Mouse (Mus musculus): Measurements from ENCODE around the gene Tmem163. TPM values are rescaled to one million over a fixed set of nuclear protein-coding genes. Genes with fewer than 3 reads are reported as not detected.

Gene Tmem163
- total and polyA plus RNA-seq, 2 experiments = 0.09 to 0.35 TPM

GRCm38 (mm10) chr1:127482911-127483310 lies 196.4 kb downstream of the Tmem163 start:
- Histone ChIP-seq H3K27me3 (ENCODE audit: control insufficient read depth, insufficient read depth, low read length) (no peaks in the 10 kb centered on the region), H3K27ac (replicated peaks; ENCODE audit: insufficient read depth, low read depth, low read length) (no peak overlapping the region), H3K4me3 (ENCODE audit: insufficient read depth, low read depth, low read length) (no peak overlapping the region), H3K36me3 (ENCODE audit: control insufficient read depth, insufficient read depth, low read length) (no peaks in the 10 kb centered on the region; the same call in 1 of the 2 replicates), H3K9ac (ENCODE audit: low read depth, low read length) (no peak overlapping the region), H3K4me1 (ENCODE audit: control insufficient read depth, insufficient read depth, low read length) (no peaks in the 10 kb centered on the region), H3K79me2 (ENCODE audit: control insufficient read depth, insufficient read depth, low read length) (no peaks in the 10 kb centered on the region)
- 73% methylated on average over 10 of the region's 10 CpGs for WGBS
- no peak for TF ChIP-seq POLR2A (IDR thresholded peaks at IDR 0.05; ENCODE audit: extremely low read depth, insufficient read depth, low read length)
- TF ChIP-seq CTCF (IDR thresholded peaks at IDR 0.05; ENCODE audit: low read depth, low read length) = no peak
- DNase-seq (ENCODE audit: extremely low read depth, low read depth, low spot score) = no peak

- TF ChIP-seq POLR2A (IDR thresholded peaks at IDR 0.05; ENCODE audit: extremely low read depth, insufficient read depth, low read length) = no peak
- TF ChIP-seq CTCF (IDR thresholded peaks at IDR 0.05; ENCODE audit: low read depth, low read length) = no peak
- Histone ChIP-seq H3K27ac (replicated peaks; ENCODE audit: insufficient read depth, low read depth, low read length) (no peak overlapping the region), H3K27me3 (ENCODE audit: control insufficient read depth, insufficient read depth, low read length) (no peaks in the 10 kb centered on the region), H3K36me3 (ENCODE audit: control insufficient read depth, insufficient read depth, low read length) (no peaks in the 10 kb centered on the region; the same call in 1 of the 2 replicates), H3K79me2 (ENCODE audit: control insufficient read depth, insufficient read depth, low read length) (no peaks in the 10 kb centered on the region), H3K9ac (ENCODE audit: low read depth, low read length) (no peak overlapping the region), H3K4me1 (ENCODE audit: control insufficient read depth, insufficient read depth, low read length) (no peaks in the 10 kb centered on the region), H3K4me3 (ENCODE audit: insufficient read depth, low read depth, low read length) (no peak overlapping the region)
- DNase-seq (ENCODE audit: extremely low read depth, low read depth, low spot score) = no peak
- WGBS = 99% methylated on average over 5 of the region's 5 CpGs
Observed at GRCm38 (mm10) chr1:127475756-127476155, 203.6 kb downstream of the Tmem163 start.

- H3K9ac ChIP-seq (ENCODE audit: low read depth, low read length) = no peak overlapping the region
- WGBS = 77% methylated on average over 4 of the region's 4 CpGs
- no peaks in the 10 kb centered on the region for H3K27me3 ChIP-seq (ENCODE audit: control insufficient read depth, insufficient read depth, low read length)
- no peak overlapping the region for H3K27ac ChIP-seq (replicated peaks; ENCODE audit: insufficient read depth, low read depth, low read length)
- H3K79me2 ChIP-seq (ENCODE audit: control insufficient read depth, insufficient read depth, low read length) = no peaks in the 10 kb centered on the region
- H3K4me1 ChIP-seq (ENCODE audit: control insufficient read depth, insufficient read depth, low read length) = no peaks in the 10 kb centered on the region
- H3K4me3 ChIP-seq (ENCODE audit: insufficient read depth, low read depth, low read length) = no peak overlapping the region
- DNase-seq (ENCODE audit: extremely low read depth, low read depth, low spot score) = no peak
- TF ChIP-seq POLR2A (IDR thresholded peaks at IDR 0.05; ENCODE audit: extremely low read depth, insufficient read depth, low read length) (no peak), CTCF (IDR thresholded peaks at IDR 0.05; ENCODE audit: low read depth, low read length) (no peak)
- H3K36me3 ChIP-seq (ENCODE audit: control insufficient read depth, insufficient read depth, low read length) = no peaks in the 10 kb centered on the region; the same call in 1 of the 2 replicates
Observed at GRCm38 (mm10) chr1:127470175-127470574, 209.2 kb downstream of the Tmem163 start.

- TF ChIP-seq POLR2A (IDR thresholded peaks at IDR 0.05; ENCODE audit: extremely low read depth, insufficient read depth, low read length) (no peak), CTCF (IDR thresholded peaks at IDR 0.05; ENCODE audit: low read depth, low read length) (no peak)
- no peak overlapping the region for H3K4me3 ChIP-seq (ENCODE audit: insufficient read depth, low read depth, low read length)
- H3K27me3 ChIP-seq (ENCODE audit: control insufficient read depth, insufficient read depth, low read length) = no peaks in the 10 kb centered on the region
- H3K27ac ChIP-seq (replicated peaks; ENCODE audit: insufficient read depth, low read depth, low read length) = no peak overlapping the region
- H3K79me2 ChIP-seq (ENCODE audit: control insufficient read depth, insufficient read depth, low read length) = no peaks in the 10 kb centered on the region
- no peaks in the 10 kb centered on the region; the same call in 1 of the 2 replicates for H3K36me3 ChIP-seq (ENCODE audit: control insufficient read depth, insufficient read depth, low read length)
- H3K9ac ChIP-seq (ENCODE audit: low read depth, low read length) = no peak overlapping the region
- H3K4me1 ChIP-seq (ENCODE audit: control insufficient read depth, insufficient read depth, low read length) = no peaks in the 10 kb centered on the region
- no peak for DNase-seq (ENCODE audit: extremely low read depth, low read depth, low spot score)
- 99% methylated on average over 5 of the region's 5 CpGs for WGBS
Observed at GRCm38 (mm10) chr1:127467238-127467637, 212.1 kb downstream of the Tmem163 start.

GRCm38 (mm10) chr1:127465292-127465691 lies 214.1 kb downstream of the Tmem163 start:
- DNase-seq (ENCODE audit: extremely low read depth, low read depth, low spot score) = no peak
- 70% methylated on average over 6 of the region's 6 CpGs for WGBS
- H3K4me1 ChIP-seq (ENCODE audit: control insufficient read depth, insufficient read depth, low read length) = no peaks in the 10 kb centered on the region

GRCm38 (mm10) chr1:127464041-127464440 lies 215.3 kb downstream of the Tmem163 start:
- Histone ChIP-seq H3K9ac (ENCODE audit: low read depth, low read length) (no peak overlapping the region), H3K27me3 (ENCODE audit: control insufficient read depth, insufficient read depth, low read length) (no peaks in the 10 kb centered on the region), H3K27ac (replicated peaks; ENCODE audit: insufficient read depth, low read depth, low read length) (no peak overlapping the region), H3K4me1 (ENCODE audit: control insufficient read depth, insufficient read depth, low read length) (no peaks in the 10 kb centered on the region), H3K36me3 (ENCODE audit: control insufficient read depth, insufficient read depth, low read length) (no peaks in the 10 kb centered on the region), H3K79me2 (ENCODE audit: control insufficient read depth, insufficient read depth, low read length) (no peaks in the 10 kb centered on the region), H3K4me3 (ENCODE audit: insufficient read depth, low read depth, low read length) (no peak overlapping the region)
- DNase-seq (ENCODE audit: extremely low read depth, low read depth, low spot score) = no peak
- TF ChIP-seq CTCF (IDR thresholded peaks at IDR 0.05; ENCODE audit: low read depth, low read length) = no peak
- TF ChIP-seq POLR2A (IDR thresholded peaks at IDR 0.05; ENCODE audit: extremely low read depth, insufficient read depth, low read length) = no peak
- 88% methylated on average over 6 of the region's 6 CpGs for WGBS

More at GRCm38 (mm10) chr1:127465292-127465691, 214.1 kb downstream of the Tmem163 start:
- Histone ChIP-seq H3K27me3 (ENCODE audit: control insufficient read depth, insufficient read depth, low read length) (no peaks in the 10 kb centered on the region), H3K79me2 (ENCODE audit: control insufficient read depth, insufficient read depth, low read length) (no peaks in the 10 kb centered on the region), H3K4me3 (ENCODE audit: insufficient read depth, low read depth, low read length) (no peak overlapping the region), H3K27ac (replicated peaks; ENCODE audit: insufficient read depth, low read depth, low read length) (no peak overlapping the region), H3K36me3 (ENCODE audit: control insufficient read depth, insufficient read depth, low read length) (no peaks in the 10 kb centered on the region), H3K9ac (ENCODE audit: low read depth, low read length) (no peak overlapping the region)
- no peak for TF ChIP-seq POLR2A (IDR thresholded peaks at IDR 0.05; ENCODE audit: extremely low read depth, insufficient read depth, low read length)
- no peak for TF ChIP-seq CTCF (IDR thresholded peaks at IDR 0.05; ENCODE audit: low read depth, low read length)
